Mouse (Mus musculus) MEL (cell line): ENCODE measurements around the gene Capn9.

Experiments
- CTCF ChIP-seq, 3 experiments: IDR thresholded peaks in 2 of 3; conservative IDR thresholded peaks in 1 of 3; 2 replicates each; pipeline ENCODE4 v1.5.1; 2011 to 2012; ENCODE audit warnings: low read length in 3 of 3, low read depth in 2 of 3, mild to moderate bottlenecking in 2 of 3, improper control_type of control experiment in 1 of 3, inconsistent platforms in 1 of 3, mixed read lengths in 1 of 3, moderate library complexity in 1 of 3; ENCODE audit not compliant: control insufficient read depth in 1 of 3, insufficient read depth in 1 of 3, poor library complexity in 1 of 3, severe bottlenecking in 1 of 3
- GABPA ChIP-seq: IDR thresholded peaks from 2 replicates; pipeline ENCODE4 v1.6.1; 2012; ENCODE audit warnings: low read depth, mild to moderate bottlenecking, inconsistent platforms, low read length, improper control_type of control experiment, moderate library complexity
- MAFK ChIP-seq: IDR thresholded peaks from 2 replicates; pipeline ENCODE4 v1.6.1; 2011; ENCODE audit warnings: low read depth, mild to moderate bottlenecking, low read length, improper control_type of control experiment, borderline replicate concordance
- ZMIZ1 ChIP-seq: IDR thresholded peaks from 2 replicates; pipeline ENCODE4 v1.6.1; 2012; ENCODE audit warnings: low read depth, mild to moderate bottlenecking, inconsistent platforms, low read length, improper control_type of control experiment, moderate library complexity

DNA sequence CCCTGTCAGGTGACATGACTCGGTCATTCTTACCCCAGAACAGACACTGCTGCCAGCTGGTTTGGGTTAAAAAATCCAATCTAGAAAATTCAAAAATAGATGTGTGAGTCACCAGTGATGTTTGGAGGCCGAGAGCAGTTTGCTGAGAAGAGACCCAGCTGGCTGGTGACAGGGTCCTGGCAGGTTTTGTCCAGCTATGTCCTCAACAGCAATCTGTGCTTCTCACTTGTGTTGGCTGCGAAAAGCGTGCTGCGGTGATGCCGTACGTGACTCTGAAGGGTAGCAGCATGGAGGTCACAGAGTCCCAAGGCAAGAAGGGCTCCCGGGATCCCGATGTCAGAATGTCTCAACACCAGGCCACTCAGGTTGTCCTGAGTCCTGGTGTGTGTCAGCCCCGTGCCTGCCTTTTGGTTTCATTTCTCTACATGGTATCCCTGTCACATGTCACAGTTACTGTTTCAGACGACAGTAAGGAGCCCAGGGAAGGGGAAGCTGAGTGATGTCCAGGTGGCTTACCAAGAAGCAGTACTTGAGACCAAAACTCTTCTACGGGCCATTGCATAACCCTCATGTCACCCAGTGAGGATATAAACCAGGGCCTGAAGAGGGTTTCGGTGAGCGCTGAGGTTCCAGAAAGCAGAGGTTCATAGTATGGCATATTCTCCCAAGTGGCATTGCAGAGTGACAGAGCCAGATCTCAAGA, 57.2 kb downstream of the Capn9 start:
- no peak for TF ChIP-seq CTCF (IDR thresholded peaks at IDR 0.05 in 2 of 3, conservative IDR thresholded peaks at IDR 0.05 in 1 of 3; ENCODE audit: control insufficient read depth in 1 of 3, insufficient read depth in 1 of 3, low read depth in 2 of 3, low read length in 3 of 3, poor library complexity in 1 of 3, severe bottlenecking in 1 of 3)
- TF ChIP-seq MAFK, result no peak
- TF ChIP-seq GABPA, result no peak
- TF ChIP-seq ZMIZ1, result no peak
